ENCODE assay signal across 9 mouse cellular contexts in the genomic region with DNA sequence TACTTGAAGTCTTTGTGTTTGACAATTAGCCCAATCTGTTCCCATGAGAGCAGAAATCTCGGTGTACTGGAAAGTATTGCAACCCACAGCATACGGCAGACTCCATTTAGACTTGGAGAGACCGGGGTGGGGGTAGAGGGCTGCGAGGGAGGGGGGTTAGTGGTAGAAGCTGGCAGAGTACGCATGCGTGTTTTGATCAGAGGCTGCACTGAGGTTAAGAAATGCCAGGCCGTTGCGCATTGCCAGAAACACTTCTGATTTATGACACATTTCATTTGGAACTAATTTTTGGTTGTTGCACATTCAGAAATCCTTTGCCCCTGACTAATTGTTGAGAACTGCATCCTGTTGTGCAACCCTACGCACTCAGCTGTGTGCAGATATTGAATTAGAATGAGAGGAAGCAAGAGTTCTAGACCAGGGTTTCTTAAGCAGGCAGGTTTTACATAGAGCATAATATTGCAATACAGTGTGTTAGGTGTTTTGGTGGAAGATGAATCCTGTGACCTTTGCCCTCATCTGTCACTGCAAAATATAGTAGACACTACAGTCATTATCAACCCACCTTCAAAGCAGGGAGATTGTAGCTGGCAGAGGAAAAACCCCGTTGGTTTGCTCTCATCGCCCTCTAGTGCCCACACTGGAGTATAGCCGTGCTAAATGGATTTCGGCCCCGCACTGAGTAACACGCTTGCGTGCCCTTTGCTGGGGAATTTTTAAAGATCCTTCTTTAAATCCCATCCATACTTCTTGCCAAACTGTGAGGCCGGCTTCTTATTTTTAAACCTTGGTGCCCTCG. TPM values are rescaled to one million over a fixed set of nuclear protein-coding genes. Genes with fewer than 3 reads are reported as not detected.
DNase-seq lines count a peak whose midpoint lies in the region; ATAC-seq and TF ChIP-seq lines count a peak whose summit lies in the region.
"Had no signal": no experiment of that assay in that cellular context is flagged by ENCODE, and none has a peak within 500 bp of the region (broad histone marks: within the 10 kb centered on the region; RNA-seq: fewer than 3 reads in every experiment).

No protein-coding gene starts in this region.

- no peak for TF ChIP-seq POLR2A in kidney, adult 2 months (IDR thresholded peaks at IDR 0.05; ENCODE audit: low read depth, low read length)

- no peak overlapping the region for H3K27ac ChIP-seq in kidney, adult 2 months (ENCODE audit: insufficient read depth, low read depth, low read length)
- no peak overlapping the region for H3K27ac ChIP-seq in kidney, embryonic 15.5 days
- no peak overlapping the region for H3K27ac ChIP-seq in forebrain, embryonic 16.5 days (ENCODE audit: low read length)
- H3K27ac ChIP-seq: limb, embryonic 13.5 days had no signal

- DNase-seq in kidney, adult 2 months, result peak; percentile 54
- DNase-seq in ES-CJ7 (ENCODE audit: low read depth, low spot score), result peak; percentile 40
- DNase-seq in kidney, postnatal 14 days, result peak; percentile 60
- peak; percentile 34 for DNase-seq in lung, postnatal 25 days (ENCODE audit: low spot score)
- peak; percentile 49 for DNase-seq in splenic B cell, adult 2 months (ENCODE audit: low read depth, low spot score)

- WGBS in kidney, adult 2 months, result 45% methylated on average over 18 of the region's 18 CpGs
- WGBS in kidney, embryonic 15.5 days, result 46% methylated on average over 18 of the region's 18 CpGs
- WGBS in forebrain, embryonic 16.5 days, result 40% methylated on average over 18 of the region's 18 CpGs

- H3K9ac ChIP-seq in kidney, embryonic 15.5 days, result no peak overlapping the region
- no peak overlapping the region for H3K9ac ChIP-seq in forebrain, embryonic 16.5 days (replicated peaks; ENCODE audit: low read depth, low read length)
- H3K9ac ChIP-seq: limb, embryonic 13.5 days had no signal

- no peaks in the 10 kb centered on the region for H3K9me3 ChIP-seq in kidney, embryonic 15.5 days (replicated peaks)
- no peaks in the 10 kb centered on the region for H3K9me3 ChIP-seq in forebrain, embryonic 16.5 days (ENCODE audit: control insufficient read depth, low read length)
- H3K9me3 ChIP-seq: limb, embryonic 13.5 days had no signal

- no peaks in the 10 kb centered on the region for H3K36me3 ChIP-seq in kidney, adult 2 months (ENCODE audit: control insufficient read depth, insufficient read depth, low read length)
- no peaks in the 10 kb centered on the region for H3K36me3 ChIP-seq in kidney, embryonic 15.5 days
- no peaks in the 10 kb centered on the region for H3K36me3 ChIP-seq in forebrain, embryonic 16.5 days (ENCODE audit: control insufficient read depth, insufficient read depth)
- H3K36me3 ChIP-seq in splenic B cell, adult 2 months (ENCODE audit: control insufficient read depth, insufficient read depth, low read length, poor library complexity, severe bottlenecking), result no peaks in the 10 kb centered on the region
- H3K36me3 ChIP-seq: limb, embryonic 13.5 days had no signal

- no peak for ATAC-seq in kidney, embryonic 15.5 days (replicated peaks; ENCODE audit: low FRiP score)
- 0 out of 2 replicates have a peak, but pooled peaks have one; percentile 34 for ATAC-seq in cerebellum, adult (ENCODE audit: insufficient number of reproducible peaks, low FRiP score, low TSS enrichment)
- ATAC-seq in forebrain, embryonic 16.5 days, result peak; percentile 59; the same call in 1 of the 2 replicates

- peak; percentile 82 for TF ChIP-seq CTCF in kidney, adult 2 months (conservative IDR thresholded peaks at IDR 0.05; ENCODE audit: insufficient read depth, insufficient read length, low read depth, low read length)

- no peaks in the 10 kb centered on the region for H3K27me3 ChIP-seq in kidney, adult 2 months (replicated peaks; ENCODE audit: control insufficient read depth, insufficient read depth, low read length)
- no peaks in the 10 kb centered on the region for H3K27me3 ChIP-seq in kidney, embryonic 15.5 days
- no peaks in the 10 kb centered on the region for H3K27me3 ChIP-seq in forebrain, embryonic 16.5 days (replicated peaks; ENCODE audit: control insufficient read depth, insufficient read depth, low read length)
- H3K27me3 ChIP-seq in splenic B cell, adult 2 months (ENCODE audit: control insufficient read depth, insufficient read depth, low read length, poor library complexity, severe bottlenecking), result no peaks in the 10 kb centered on the region

- H3K4me3 ChIP-seq in kidney, adult 2 months (ENCODE audit: insufficient read depth, low read depth, low read length), result no peak overlapping the region
- no peak overlapping the region for H3K4me3 ChIP-seq in kidney, embryonic 15.5 days (replicated peaks)
- H3K4me3 ChIP-seq in forebrain, embryonic 16.5 days (replicated peaks; ENCODE audit: low read length), result no peak overlapping the region
- H3K4me3 ChIP-seq: limb, embryonic 13.5 days had no signal

- H3K4me2 ChIP-seq in kidney, embryonic 15.5 days, result no peak overlapping the region
- H3K4me2 ChIP-seq in forebrain, embryonic 16.5 days (ENCODE audit: low read length), result no peak overlapping the region

- H3K4me1 ChIP-seq in kidney, adult 2 months (ENCODE audit: control insufficient read depth, insufficient read depth, low read length), result no peaks in the 10 kb centered on the region
- peaks cover 17% of the 10 kb centered on the region for H3K4me1 ChIP-seq in kidney, embryonic 15.5 days
- H3K4me1 ChIP-seq in forebrain, embryonic 16.5 days (replicated peaks; ENCODE audit: control insufficient read depth, insufficient read depth, low read length), result peaks cover 14% of the 10 kb centered on the region

RNA-seq across cellular contexts. Expression of a gene that starts 31.6 kb away (rescaled TPM):
- 1.6 and 1.7 TPM in 2 replicates for polyA plus RNA-seq in kidney, adult 2 months (2012; rRNA removed)
- polyA plus RNA-seq in kidney, embryonic 15.5 days (2015; fragmentation: Nextera tagmentation; extraction: Ambion mirVana), result 1.6 and 1.7 TPM in 2 replicates
- polyA plus RNA-seq in forebrain, embryonic 16.5 days (2015; fragmentation: Nextera tagmentation; extraction: Ambion mirVana), result 8.4 and 10.3 TPM in 2 replicates

RNA-seq across cellular contexts. Expression of a gene that starts 50.0 kb away (rescaled TPM):
- polyA plus RNA-seq in kidney, adult 2 months (2012; rRNA removed), result 13.5 and 16.4 TPM in 2 replicates
- 33.5 and 36.2 TPM in 2 replicates for polyA plus RNA-seq in kidney, embryonic 15.5 days (2015; fragmentation: Nextera tagmentation; extraction: Ambion mirVana)
- 15.0 and 21.2 TPM in 2 replicates for polyA plus RNA-seq in forebrain, embryonic 16.5 days (2015; fragmentation: Nextera tagmentation; extraction: Ambion mirVana)

RNA-seq across cellular contexts. Expression of a gene that starts 56.4 kb away (rescaled TPM):
- 2.2 and 3.2 TPM in 2 replicates for polyA plus RNA-seq in kidney, adult 2 months (2012; rRNA removed)
- 15.7 and 16.8 TPM in 2 replicates for polyA plus RNA-seq in kidney, embryonic 15.5 days (2015; fragmentation: Nextera tagmentation; extraction: Ambion mirVana)
- polyA plus RNA-seq in forebrain, embryonic 16.5 days (2015; fragmentation: Nextera tagmentation; extraction: Ambion mirVana), result 63.5 and 72.6 TPM in 2 replicates
